Mouse (Mus musculus): ENCODE data around the gene Gimap8.

- TF ChIP-seq CTCF (IDR thresholded peaks at IDR 0.05; ENCODE audit: low read depth) (no peak), EP300 (IDR thresholded peaks at IDR 0.05; ENCODE audit: low read depth) (no peak)
These were observed 42.3 kb downstream of the Gimap8 start for GRCm38 (mm10) chr6:48689320-48689719.
